Mouse (Mus musculus): ENCODE results near the gene Git2. TPM values are rescaled to one million over a fixed set of nuclear protein-coding genes. Genes with fewer than 3 reads are reported as not detected.

The Git2 gene
- polyA plus RNA-seq, 1 experiment: 21.6 TPM

DNA sequence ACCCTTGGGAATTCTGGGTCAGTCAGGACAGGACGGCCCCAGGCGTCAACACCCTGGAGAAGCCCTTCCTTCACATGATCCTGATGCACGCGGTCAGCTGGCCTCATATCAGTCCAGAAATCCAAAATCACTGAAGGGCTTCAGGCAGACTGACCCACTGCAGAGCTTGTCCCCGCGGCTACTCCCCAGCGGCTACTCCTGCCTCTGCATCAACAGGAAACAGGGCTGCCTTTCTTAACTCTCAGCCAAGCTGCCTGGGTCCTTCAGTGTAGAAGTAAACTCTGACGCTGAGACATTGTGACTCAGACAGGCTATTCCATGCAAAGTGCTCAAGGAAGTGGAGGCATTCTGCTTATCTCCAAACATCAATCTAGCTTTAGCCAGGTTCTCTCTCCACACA lies 13.3 kb downstream of the Git2 start:
- H3K36me3 ChIP-seq (ENCODE audit: control insufficient read depth, insufficient read depth): peaks cover 23% of the 10 kb centered on the region
- no peak for TF ChIP-seq MAX (IDR thresholded peaks at IDR 0.05; ENCODE audit: low read depth)
- no peak for TF ChIP-seq MYOG (IDR thresholded peaks at IDR 0.05; ENCODE audit: control insufficient read depth in 1 of 3, insufficient read depth in 1 of 3, insufficient read length in 2 of 3, low read depth in 2 of 3)
- no peak for TF ChIP-seq POLR2AphosphoS2 (IDR thresholded peaks at IDR 0.05; ENCODE audit: insufficient read length, low read depth)
- TF ChIP-seq TCF12 (IDR thresholded peaks at IDR 0.05; ENCODE audit: insufficient read depth, poor library complexity, severe bottlenecking): no peak
- TF ChIP-seq POLR2A (IDR thresholded peaks at IDR 0.05; ENCODE audit: insufficient read length, low read depth): no peak
- TF ChIP-seq USF1 (IDR thresholded peaks at IDR 0.05; ENCODE audit: low read depth): no peak
- no peak for TF ChIP-seq TCF3 (IDR thresholded peaks at IDR 0.05; ENCODE audit: insufficient read length, low read depth)
- TF ChIP-seq REST (IDR thresholded peaks at IDR 0.05; ENCODE audit: insufficient read depth, insufficient read length): no peak
- TF ChIP-seq CEBPB (IDR thresholded peaks at IDR 0.05; ENCODE audit: insufficient read depth, poor library complexity, severe bottlenecking): no peak
- no peak for TF ChIP-seq E2F4 (IDR thresholded peaks at IDR 0.05; ENCODE audit: insufficient read depth)
- TF ChIP-seq SRF (IDR thresholded peaks at IDR 0.05; ENCODE audit: control insufficient read depth, insufficient read length, low read depth): no peak
- no peak for TF ChIP-seq MYOD1 (IDR thresholded peaks at IDR 0.05; ENCODE audit: control insufficient read depth in 1 of 3, insufficient read length in 2 of 3, low read depth in 2 of 3)
- H3ac ChIP-seq (ENCODE audit: control insufficient read depth, insufficient read length): no peak overlapping the region
- no peak overlapping the region for H3K4me3 ChIP-seq
- no peak overlapping the region for H3K4me2 ChIP-seq (ENCODE audit: low read depth)
- peaks cover 4% of the 10 kb centered on the region for H3K79me2 ChIP-seq (ENCODE audit: control insufficient read depth, insufficient read depth)
- H3K27me3 ChIP-seq (ENCODE audit: control insufficient read depth, insufficient read depth, insufficient read length): no peaks in the 10 kb centered on the region

DNA sequence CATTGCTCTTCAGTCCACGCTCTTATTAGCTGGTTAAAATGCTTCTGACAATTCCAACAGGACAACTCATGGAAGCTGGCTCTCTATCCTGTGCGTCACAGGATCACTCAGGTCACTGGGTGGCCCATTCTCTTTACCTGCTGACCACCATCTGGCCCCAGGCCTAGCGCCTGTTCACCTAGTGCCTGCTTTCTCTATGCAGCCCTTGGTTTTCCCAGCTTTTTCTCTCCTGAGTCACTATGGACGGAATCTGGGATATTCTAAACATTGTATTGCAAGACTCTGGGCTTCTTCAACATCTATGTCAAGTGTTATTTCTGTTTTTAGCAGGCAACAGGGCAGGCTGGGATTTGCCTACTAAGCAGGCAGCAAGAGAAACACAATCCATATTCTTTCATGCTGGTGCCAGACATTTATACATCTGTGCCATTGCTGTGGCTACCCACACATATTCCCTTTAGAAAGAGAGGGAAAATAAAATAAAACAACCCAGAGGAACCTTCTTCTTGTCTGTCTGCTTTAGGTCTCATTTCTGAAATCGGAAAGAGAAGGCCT lies 15.7 kb downstream of the Git2 start:
- peaks cover 19% of the 10 kb centered on the region for H3K36me3 ChIP-seq (ENCODE audit: control insufficient read depth, insufficient read depth)

DNA sequence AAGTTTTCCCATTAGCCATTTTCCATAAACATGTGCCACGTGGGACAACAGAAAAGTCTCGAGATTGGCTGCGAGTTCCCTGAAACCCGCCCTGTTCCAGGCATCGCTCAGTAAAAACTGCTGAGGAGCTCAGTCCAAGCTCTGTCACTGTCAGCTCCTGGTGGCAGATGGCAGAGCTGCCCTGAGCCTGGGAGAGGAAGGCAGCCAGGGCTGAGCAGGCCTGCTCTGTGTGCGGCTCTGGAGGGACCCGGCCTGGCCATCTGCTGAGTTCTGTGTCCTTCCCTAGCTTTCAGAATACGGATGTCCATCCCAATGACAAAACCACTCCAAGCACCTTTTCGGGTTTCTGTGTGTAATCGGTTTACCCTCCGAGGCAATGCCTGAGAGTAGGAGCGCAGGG lies 21.9 kb downstream of the Git2 start:
- Histone ChIP-seq H3K4me2 (ENCODE audit: low read depth) (no peak overlapping the region), H3K4me3 (no peak overlapping the region), H3K79me2 (ENCODE audit: control insufficient read depth, insufficient read depth) (no peaks in the 10 kb centered on the region), H3K36me3 (ENCODE audit: control insufficient read depth, insufficient read depth) (peaks cover 14% of the 10 kb centered on the region), H3K27me3 (ENCODE audit: control insufficient read depth, insufficient read depth, insufficient read length) (no peaks in the 10 kb centered on the region), H3ac (ENCODE audit: control insufficient read depth, insufficient read length) (no peak overlapping the region)
- TF ChIP-seq MYOG (IDR thresholded peaks at IDR 0.05; ENCODE audit: control insufficient read depth in 1 of 3, insufficient read depth in 1 of 3, insufficient read length in 2 of 3, low read depth in 2 of 3) (no peak), CEBPB (IDR thresholded peaks at IDR 0.05; ENCODE audit: insufficient read depth, poor library complexity, severe bottlenecking) (no peak), E2F4 (IDR thresholded peaks at IDR 0.05; ENCODE audit: insufficient read depth) (no peak), POLR2A (IDR thresholded peaks at IDR 0.05; ENCODE audit: insufficient read length, low read depth) (no peak)

More for the DNA sequence above, 15.7 kb downstream of the Git2 start:
- Histone ChIP-seq H3K4me2 (ENCODE audit: low read depth) (no peak overlapping the region), H3ac (ENCODE audit: control insufficient read depth, insufficient read length) (no peak overlapping the region), H3K79me2 (ENCODE audit: control insufficient read depth, insufficient read depth) (no peaks in the 10 kb centered on the region), H3K4me3 (no peak overlapping the region), H3K27me3 (ENCODE audit: control insufficient read depth, insufficient read depth, insufficient read length) (no peaks in the 10 kb centered on the region)
- no peak for TF ChIP-seq MAX (IDR thresholded peaks at IDR 0.05; ENCODE audit: low read depth)
- no peak for TF ChIP-seq CEBPB (IDR thresholded peaks at IDR 0.05; ENCODE audit: insufficient read depth, poor library complexity, severe bottlenecking)
- no peak for TF ChIP-seq USF1 (IDR thresholded peaks at IDR 0.05; ENCODE audit: low read depth)
- TF ChIP-seq TCF3 (IDR thresholded peaks at IDR 0.05; ENCODE audit: insufficient read length, low read depth): no peak
- TF ChIP-seq SRF (IDR thresholded peaks at IDR 0.05; ENCODE audit: control insufficient read depth, insufficient read length, low read depth): no peak

DNA sequence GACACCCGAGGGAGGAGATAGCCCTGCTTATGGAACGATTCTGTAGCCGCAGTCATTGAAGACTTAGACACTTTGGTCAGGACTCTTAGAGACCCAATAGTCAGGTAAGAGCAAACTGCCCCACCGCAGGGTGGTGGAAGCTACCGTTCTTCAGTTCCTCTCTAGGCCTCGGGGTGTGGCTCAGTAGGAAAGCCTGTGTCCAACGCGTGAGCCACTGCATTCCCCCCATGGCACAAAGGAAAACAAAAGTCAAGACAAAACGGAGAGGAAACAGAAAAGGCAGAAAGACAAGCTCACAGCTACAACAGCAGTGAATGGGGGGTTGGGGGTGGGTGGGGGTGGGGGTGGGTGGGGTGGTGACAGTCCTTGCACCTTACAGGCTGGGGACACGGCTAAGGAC lies 22.9 kb downstream of the Git2 start:
- H3K4me2 ChIP-seq (ENCODE audit: low read depth): no peak overlapping the region
- H3K4me3 ChIP-seq: no peak overlapping the region
- TF ChIP-seq REST (IDR thresholded peaks at IDR 0.05; ENCODE audit: insufficient read depth, insufficient read length): no peak
- TF ChIP-seq POLR2A (IDR thresholded peaks at IDR 0.05; ENCODE audit: insufficient read length, low read depth): no peak
- no peak for TF ChIP-seq SRF (IDR thresholded peaks at IDR 0.05; ENCODE audit: control insufficient read depth, insufficient read length, low read depth)
- TF ChIP-seq MAX (IDR thresholded peaks at IDR 0.05; ENCODE audit: low read depth): no peak
- no peak for TF ChIP-seq MYOG (IDR thresholded peaks at IDR 0.05; ENCODE audit: control insufficient read depth in 1 of 3, insufficient read depth in 1 of 3, insufficient read length in 2 of 3, low read depth in 2 of 3)
- no peak for TF ChIP-seq MYOD1 (IDR thresholded peaks at IDR 0.05; ENCODE audit: control insufficient read depth in 1 of 3, insufficient read length in 2 of 3, low read depth in 2 of 3)
- no peak for TF ChIP-seq USF1 (IDR thresholded peaks at IDR 0.05; ENCODE audit: low read depth)
- no peak for TF ChIP-seq TCF3 (IDR thresholded peaks at IDR 0.05; ENCODE audit: insufficient read length, low read depth)
- no peak for TF ChIP-seq E2F4 (IDR thresholded peaks at IDR 0.05; ENCODE audit: insufficient read depth)
- TF ChIP-seq TCF12 (IDR thresholded peaks at IDR 0.05; ENCODE audit: insufficient read depth, poor library complexity, severe bottlenecking): no peak
- no peak for TF ChIP-seq POLR2AphosphoS2 (IDR thresholded peaks at IDR 0.05; ENCODE audit: insufficient read length, low read depth)
- H3K36me3 ChIP-seq (ENCODE audit: control insufficient read depth, insufficient read depth): peaks cover 19% of the 10 kb centered on the region
- H3K79me2 ChIP-seq (ENCODE audit: control insufficient read depth, insufficient read depth): no peaks in the 10 kb centered on the region
- H3K27me3 ChIP-seq (ENCODE audit: control insufficient read depth, insufficient read depth, insufficient read length): no peaks in the 10 kb centered on the region
- H3ac ChIP-seq (ENCODE audit: control insufficient read depth, insufficient read length): no peak overlapping the region

DNA sequence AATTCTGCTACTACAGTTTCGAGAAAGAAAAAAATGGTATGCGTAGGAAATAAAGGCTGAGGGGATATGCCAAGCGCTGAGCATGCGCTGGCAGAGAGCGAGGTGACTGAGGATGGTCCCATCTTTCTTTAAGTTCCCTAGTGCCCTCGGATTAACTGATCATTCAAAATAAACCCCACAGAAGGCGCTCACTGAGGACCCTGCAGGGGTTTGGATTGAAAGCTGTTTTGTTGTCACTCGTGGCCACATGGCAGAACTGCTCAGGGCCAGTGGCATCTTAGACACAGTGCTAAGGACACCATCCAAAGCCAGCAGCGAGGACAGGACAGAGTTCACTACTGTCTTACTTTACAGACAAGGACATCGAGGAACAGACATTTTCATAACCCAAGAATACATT lies 25.0 kb downstream of the Git2 start:
- Histone ChIP-seq H3K4me3 (no peak overlapping the region), H3K36me3 (ENCODE audit: control insufficient read depth, insufficient read depth) (peaks cover 19% of the 10 kb centered on the region), H3K27me3 (ENCODE audit: control insufficient read depth, insufficient read depth, insufficient read length) (no peaks in the 10 kb centered on the region), H3ac (ENCODE audit: control insufficient read depth, insufficient read length) (no peak overlapping the region), H3K4me2 (ENCODE audit: low read depth) (no peak overlapping the region), H3K79me2 (ENCODE audit: control insufficient read depth, insufficient read depth) (no peaks in the 10 kb centered on the region)
- TF ChIP-seq TCF3 (IDR thresholded peaks at IDR 0.05; ENCODE audit: insufficient read length, low read depth): no peak
- no peak for TF ChIP-seq MYOD1 (IDR thresholded peaks at IDR 0.05; ENCODE audit: control insufficient read depth in 1 of 3, insufficient read length in 2 of 3, low read depth in 2 of 3)
- TF ChIP-seq CEBPB (IDR thresholded peaks at IDR 0.05; ENCODE audit: insufficient read depth, poor library complexity, severe bottlenecking): no peak
- TF ChIP-seq TCF12 (IDR thresholded peaks at IDR 0.05; ENCODE audit: insufficient read depth, poor library complexity, severe bottlenecking): no peak
- TF ChIP-seq SRF (IDR thresholded peaks at IDR 0.05; ENCODE audit: control insufficient read depth, insufficient read length, low read depth): no peak
- no peak for TF ChIP-seq E2F4 (IDR thresholded peaks at IDR 0.05; ENCODE audit: insufficient read depth)
- no peak for TF ChIP-seq MYOG (IDR thresholded peaks at IDR 0.05; ENCODE audit: control insufficient read depth in 1 of 3, insufficient read depth in 1 of 3, insufficient read length in 2 of 3, low read depth in 2 of 3)
- TF ChIP-seq REST (IDR thresholded peaks at IDR 0.05; ENCODE audit: insufficient read depth, insufficient read length): no peak

Data from myocyte (in vitro differentiated cells).